Mouse (Mus musculus) hindbrain, embryonic 14.5 days (tissue): ENCODE measurements at regions not wholly inside any gene's neighbourhood (a gene's known extent, or its start where the extent isn't known, plus 50 kb on each side); places are given as distances from the start of the nearest gene placed in this dataset.

Experiments used
- ATAC-seq: fragments of 200-750 bp; cut with Nextera tagmentation; 2 replicates; pipeline ENCODE4 v1.8.0; 2017; ENCODE audit warnings: moderate number of reproducible peaks, mild to moderate bottlenecking, moderate TSS enrichment, moderate library complexity; ENCODE audit not compliant: low FRiP score
- DNase-seq: peaks from one replicate; pipeline ENCODE4 v3.0.0-alpha.2; 2015; ENCODE audit warnings: low spot score
- H3K27ac ChIP-seq: fragments of 300-500 bp; sonication (generic); 2 replicates; pipeline ENCODE4 v1.5.1; 2014; ENCODE audit warnings: mild to moderate bottlenecking, moderate library complexity
- H3K27me3 ChIP-seq: fragments of 300-500 bp; sonication (generic); 2 replicates; pipeline ENCODE4 v1.6.1; 2014; ENCODE audit warnings: mild to moderate bottlenecking, low read length, mixed read lengths; ENCODE audit not compliant: control insufficient read depth, insufficient read depth
- H3K36me3 ChIP-seq: fragments of 300-500 bp; sonication (generic); replicated peaks from 2 replicates; pipeline ENCODE4 v1.6.1; 2014; ENCODE audit not compliant: control insufficient read depth, insufficient read depth
- H3K4me1 ChIP-seq: fragments of 300-500 bp; sonication (generic); replicated peaks from 2 replicates; pipeline ENCODE4 v1.6.1; 2014; ENCODE audit warnings: antibody characterized with exemption, low read length, mixed read lengths; ENCODE audit not compliant: control insufficient read depth, insufficient read depth
- H3K4me2 ChIP-seq: fragments of 300-500 bp; sonication (generic); replicated peaks from 2 replicates; pipeline ENCODE4 v1.6.1; 2014; ENCODE audit warnings: mild to moderate bottlenecking, moderate library complexity
- H3K4me3 ChIP-seq: fragments of 300-500 bp; sonication (generic); replicated peaks from 2 replicates; pipeline ENCODE4 v1.5.1; 2014; ENCODE audit warnings: mild to moderate bottlenecking, low read length
- H3K9ac ChIP-seq: fragments of 300-500 bp; sonication (generic); 2 replicates; pipeline ENCODE4 v1.6.1; 2014
- H3K9me3 ChIP-seq: fragments of 300-500 bp; sonication (generic); 2 replicates; pipeline ENCODE4 v1.6.1; 2016; ENCODE audit warnings: low read length; ENCODE audit not compliant: control insufficient read depth
- WGBS: fragments of 180-500 bp; shearing (Covaris S2); extraction: QIAGEN DNeasy Blood & Tissue Kit; methylation state at CpG from one replicate; pipeline ENCODE4 v1.1.7; 2014; 5-methylcytosine and 5-hydroxymethylcytosine counted together

GRCm38 (mm10) chr10:92242714-92243440 is 479.3 kb downstream of the Nedd1 start:
- ATAC-seq (peak; percentile 91; the same call in 1 of the 2 replicates), DNase-seq (peak; percentile 65)
- H3K9ac ChIP-seq = no peak overlapping the region
- H3K9me3 ChIP-seq = no peaks in the 10 kb centered on the region
- no peaks in the 10 kb centered on the region for H3K36me3 ChIP-seq
- H3K4me1 ChIP-seq = peaks cover 9% of the 10 kb centered on the region
- no peak overlapping the region for H3K27ac ChIP-seq
- H3K4me2 ChIP-seq = no peak overlapping the region
- WGBS = 30% methylated on average over 11 of the region's 11 CpGs
- H3K27me3 ChIP-seq = no peaks in the 10 kb centered on the region
- H3K4me3 ChIP-seq = no peak overlapping the region

DNA sequence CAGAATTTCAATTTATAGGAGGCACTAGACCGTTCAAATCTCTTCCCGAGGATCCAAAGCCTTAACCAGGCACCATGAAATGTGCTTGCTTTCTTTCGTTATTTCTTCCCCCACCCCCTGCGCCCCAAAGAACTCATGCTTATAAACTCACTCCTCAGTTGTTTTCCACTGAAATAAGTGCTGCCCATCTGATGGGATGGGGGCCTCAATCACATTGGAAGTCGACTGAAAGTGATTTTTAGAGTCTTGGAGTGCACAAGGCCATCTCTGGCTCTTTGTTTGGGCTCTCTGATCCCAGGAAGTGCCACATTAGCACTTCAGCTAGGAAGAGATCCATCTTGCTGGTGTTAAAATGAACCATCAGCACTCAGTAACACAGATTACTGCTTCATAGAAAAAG is 484.3 kb downstream of the Nedd1 start:
- no peak overlapping the region for H3K9ac ChIP-seq
- 49% methylated on average over 5 of the region's 5 CpGs for WGBS

GRCm38 (mm10) chr10:92232081-92232480 is 490.1 kb downstream of the Nedd1 start:
- H3K27ac ChIP-seq = no peak overlapping the region
- WGBS = 75% methylated on average over 2 of the region's 2 CpGs
- no peaks in the 10 kb centered on the region for H3K36me3 ChIP-seq
- H3K9ac ChIP-seq = no peak overlapping the region
- no peaks in the 10 kb centered on the region for H3K4me1 ChIP-seq
- no peak overlapping the region for H3K4me3 ChIP-seq
- no peaks in the 10 kb centered on the region for H3K9me3 ChIP-seq
- no peak for DNase-seq
- H3K27me3 ChIP-seq = no peaks in the 10 kb centered on the region
- H3K4me2 ChIP-seq = no peak overlapping the region
- no peak for ATAC-seq

More for the DNA sequence above, 484.3 kb downstream of the Nedd1 start:
- DNase-seq (no peak), ATAC-seq (no peak)
- Histone ChIP-seq H3K4me2 (no peak overlapping the region), H3K36me3 (no peaks in the 10 kb centered on the region), H3K9me3 (no peaks in the 10 kb centered on the region), H3K27me3 (no peaks in the 10 kb centered on the region), H3K27ac (no peak overlapping the region), H3K4me1 (no peaks in the 10 kb centered on the region; the same call in 1 of the 2 replicates), H3K4me3 (no peak overlapping the region)

GRCm38 (mm10) chr10:92225818-92226217 is 496.4 kb downstream of the Nedd1 start:
- Histone ChIP-seq H3K4me2 (no peak overlapping the region), H3K9ac (no peak overlapping the region), H3K27me3 (no peaks in the 10 kb centered on the region), H3K4me3 (no peak overlapping the region), H3K36me3 (no peaks in the 10 kb centered on the region), H3K4me1 (no peaks in the 10 kb centered on the region), H3K27ac (no peak overlapping the region), H3K9me3 (no peaks in the 10 kb centered on the region)
- 78% methylated on average over 4 of the region's 4 CpGs for WGBS
- ATAC-seq (no peak), DNase-seq (no peak)

DNA sequence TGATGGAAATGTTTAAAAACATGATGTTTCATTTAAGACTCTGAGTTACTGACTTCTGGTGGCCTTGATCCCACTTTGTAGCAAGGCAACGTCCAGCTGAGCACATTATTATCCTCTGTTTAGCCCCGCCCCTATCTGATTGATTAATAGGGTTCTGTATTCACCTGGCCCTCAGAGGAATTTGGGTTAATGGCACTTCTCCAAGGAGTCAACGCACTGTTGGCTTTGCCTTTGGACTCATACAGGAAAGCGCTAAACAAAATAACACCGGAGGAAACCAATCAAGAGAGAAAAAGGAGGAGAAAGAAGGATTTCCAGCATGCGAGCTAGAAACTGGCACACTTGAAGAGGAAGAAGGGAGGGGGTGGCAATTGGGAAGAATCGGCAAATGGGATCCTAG is 497.1 kb downstream of the Nedd1 start:
- no peaks in the 10 kb centered on the region for H3K36me3 ChIP-seq
- no peaks in the 10 kb centered on the region for H3K27me3 ChIP-seq
- ATAC-seq (no peak), DNase-seq (no peak)
- no peak overlapping the region for H3K4me3 ChIP-seq
- 86% methylated on average over 7 of the region's 7 CpGs for WGBS
- H3K4me2 ChIP-seq = no peak overlapping the region
- no peaks in the 10 kb centered on the region for H3K9me3 ChIP-seq
- H3K4me1 ChIP-seq = no peaks in the 10 kb centered on the region
- no peak overlapping the region for H3K9ac ChIP-seq
- H3K27ac ChIP-seq = no peak overlapping the region

GRCm38 (mm10) chr10:92219310-92219709 is 502.9 kb downstream of the Nedd1 start:
- H3K9me3 ChIP-seq = no peaks in the 10 kb centered on the region
- H3K27ac ChIP-seq = no peak overlapping the region
- 89% methylated on average over 3 of the region's 3 CpGs for WGBS
- no peaks in the 10 kb centered on the region for H3K4me1 ChIP-seq
- no peak for ATAC-seq
- no peak overlapping the region for H3K4me2 ChIP-seq
- H3K4me3 ChIP-seq = no peak overlapping the region
- DNase-seq = no peak
- H3K36me3 ChIP-seq = no peaks in the 10 kb centered on the region
- no peak overlapping the region for H3K9ac ChIP-seq
- no peaks in the 10 kb centered on the region for H3K27me3 ChIP-seq

DNA sequence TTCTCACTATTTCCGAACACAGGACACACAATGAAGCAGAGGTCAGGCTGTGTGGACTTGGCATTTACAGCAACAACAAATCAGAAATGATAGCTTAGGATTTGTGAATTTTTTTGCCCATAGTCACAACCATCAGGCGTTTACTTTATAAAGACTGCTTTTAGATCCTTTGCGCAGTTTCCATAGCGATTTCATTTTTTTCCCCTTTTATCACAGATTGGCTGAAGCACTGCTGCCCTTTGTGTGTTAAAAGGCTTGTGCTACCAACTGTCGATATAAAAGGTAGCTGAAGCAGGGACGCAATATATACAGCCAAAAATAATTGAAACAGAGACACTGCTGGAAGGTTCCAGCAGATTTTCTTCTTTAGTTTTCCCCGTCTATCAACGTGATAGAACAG is 551.4 kb downstream of the Nedd1 start:
- H3K4me2 ChIP-seq = no peak overlapping the region

GRCm38 (mm10) chr10:92166057-92166456 is 556.2 kb downstream of the Nedd1 start:
- H3K4me1 ChIP-seq = peaks cover 17% of the 10 kb centered on the region
- H3K9ac ChIP-seq = no peak overlapping the region; the same call in 1 of the 2 replicates
- no peaks in the 10 kb centered on the region for H3K9me3 ChIP-seq
- no peaks in the 10 kb centered on the region for H3K36me3 ChIP-seq
- peak overlapping the region; percentile 98; the same call in 1 of the 2 replicates for H3K27ac ChIP-seq
- H3K27me3 ChIP-seq = no peaks in the 10 kb centered on the region
- 35% methylated on average over 2 of the region's 2 CpGs for WGBS
- peak overlapping the region; percentile 56 for H3K4me2 ChIP-seq
- 0 out of 2 replicates have a peak overlapping the region, but pooled peaks have one; percentile 74 for H3K4me3 ChIP-seq
- ATAC-seq (no peak), DNase-seq (no peak)

More for the DNA sequence above, 551.4 kb downstream of the Nedd1 start:
- H3K9ac ChIP-seq = no peak overlapping the region
- no peak overlapping the region for H3K4me3 ChIP-seq
- H3K27ac ChIP-seq = no peak overlapping the region
- ATAC-seq = no peak
- H3K4me1 ChIP-seq = peaks cover 10% of the 10 kb centered on the region
- no peaks in the 10 kb centered on the region for H3K36me3 ChIP-seq
- no peaks in the 10 kb centered on the region for H3K27me3 ChIP-seq
- no peaks in the 10 kb centered on the region for H3K9me3 ChIP-seq
- no peak for DNase-seq
- 58% methylated on average over 8 of the region's 8 CpGs for WGBS

- H3K27me3 ChIP-seq = no peaks in the 10 kb centered on the region
- H3K4me1 ChIP-seq = peaks cover 17% of the 10 kb centered on the region
- peak overlapping the region; percentile 74 for H3K4me3 ChIP-seq
- H3K27ac ChIP-seq = peak overlapping the region; percentile 98
- peaks cover 6% of the 10 kb centered on the region; the same call in 1 of the 2 replicates for H3K36me3 ChIP-seq
- peak; percentile 72 for DNase-seq
- 4% methylated on average over 5 of the region's 5 CpGs for WGBS
- ATAC-seq = peak; percentile 84
- peak overlapping the region; percentile 97 for H3K9ac ChIP-seq
- no peaks in the 10 kb centered on the region for H3K9me3 ChIP-seq
- H3K4me2 ChIP-seq = peak overlapping the region; percentile 56
Measured at GRCm38 (mm10) chr10:92164991-92165390, 557.2 kb downstream of the Nedd1 start.
